16 mouse cellular contexts compared by ENCODE assay signal in the genomic region with DNA sequence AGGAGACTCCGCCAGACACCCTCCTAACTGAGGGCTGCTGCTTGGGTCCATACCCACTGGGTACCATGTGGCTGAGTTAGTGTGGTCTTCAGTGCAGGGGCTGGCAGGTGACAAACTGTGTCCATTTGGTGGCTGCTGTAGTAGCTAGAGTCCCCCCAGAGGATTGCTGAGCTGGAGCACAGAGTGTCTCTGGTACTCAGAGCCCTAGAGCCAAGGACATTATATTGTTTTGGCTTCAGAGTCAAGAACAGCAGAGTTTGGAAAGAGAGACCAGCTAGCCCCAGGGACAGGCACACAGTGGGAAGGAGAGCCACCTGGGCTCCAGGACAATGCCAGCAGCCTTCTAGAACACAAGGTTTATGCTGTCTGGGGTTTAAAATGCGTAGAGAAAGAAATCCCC. TPM values are rescaled to one million over a fixed set of nuclear protein-coding genes. Genes with fewer than 3 reads are reported as not detected.
DNase-seq lines count a peak whose midpoint lies in the region; ATAC-seq and TF ChIP-seq lines count a peak whose summit lies in the region.
"Had no signal": no experiment of that assay in that cellular context is flagged by ENCODE, and none has a peak within 500 bp of the region (broad histone marks: within the 10 kb centered on the region; RNA-seq: fewer than 3 reads in every experiment).

No protein-coding gene starts in this region.

- TF ChIP-seq CTCF in midbrain, postnatal 0 days (IDR thresholded peaks at IDR 0.05) = no peak

- no peak for DNase-seq in hindbrain, embryonic 14.5 days (ENCODE audit: low spot score)
- no peak for DNase-seq in hindbrain, embryonic 11.5 days (ENCODE audit: low spot score)
- DNase-seq in cerebellum, adult 9-10 months = peak; percentile 72
- no peak for DNase-seq in midbrain, postnatal 0 days (ENCODE audit: low spot score)
- DNase-seq in lung, postnatal 36 days = no peak
- DNase-seq in lung, postnatal 10 days = no peak
- DNase-seq: adrenal gland, postnatal 25 days; gastrocnemius, postnatal 10 days; kidney, adult 2 months; kidney, postnatal 4 days; liver, postnatal 0 days had no signal

- peaks cover 44% of the 10 kb centered on the region for H3K4me1 ChIP-seq in hindbrain, embryonic 14.5 days (replicated peaks; ENCODE audit: control insufficient read depth, insufficient read depth, low read length)
- H3K4me1 ChIP-seq in hindbrain, embryonic 11.5 days (replicated peaks; ENCODE audit: control insufficient read depth, insufficient read depth, low read length) = peaks cover 12% of the 10 kb centered on the region
- H3K4me1 ChIP-seq in forebrain, embryonic 12.5 days = peaks cover 64% of the 10 kb centered on the region
- peaks cover 22% of the 10 kb centered on the region for H3K4me1 ChIP-seq in midbrain, postnatal 0 days (ENCODE audit: insufficient read depth, low read length)

- H3K9me3 ChIP-seq in hindbrain, embryonic 14.5 days (ENCODE audit: control insufficient read depth, low read length) = no peaks in the 10 kb centered on the region
- H3K9me3 ChIP-seq in hindbrain, embryonic 11.5 days (ENCODE audit: control insufficient read depth, low read length) = no peaks in the 10 kb centered on the region
- no peaks in the 10 kb centered on the region for H3K9me3 ChIP-seq in forebrain, embryonic 12.5 days
- no peaks in the 10 kb centered on the region for H3K9me3 ChIP-seq in midbrain, postnatal 0 days (ENCODE audit: low read length)
- H3K9me3 ChIP-seq: embryonic facial prominence, embryonic 12.5 days; hindbrain, embryonic 15.5 days had no signal

- peak overlapping the region; percentile 51; the same call in 1 of the 2 replicates for H3K27ac ChIP-seq in hindbrain, embryonic 14.5 days
- no peak overlapping the region for H3K27ac ChIP-seq in hindbrain, embryonic 11.5 days (ENCODE audit: low read depth, low read length)
- H3K27ac ChIP-seq in forebrain, embryonic 12.5 days = peak overlapping the region; percentile 82
- peak overlapping the region; percentile 18; the same call in 1 of the 2 replicates for H3K27ac ChIP-seq in midbrain, postnatal 0 days (ENCODE audit: low read depth, low read length)
- H3K27ac ChIP-seq: embryonic facial prominence, embryonic 12.5 days had no signal

- WGBS in hindbrain, embryonic 14.5 days = 80% methylated on average over 2 of the region's 2 CpGs
- 67% methylated on average over 2 of the region's 2 CpGs for WGBS in hindbrain, embryonic 11.5 days
- WGBS in forebrain, embryonic 12.5 days = 82% methylated on average over 2 of the region's 2 CpGs
- 62% methylated on average over 2 of the region's 2 CpGs for WGBS in midbrain, postnatal 0 days

- ATAC-seq in hindbrain, embryonic 14.5 days (ENCODE audit: low FRiP score) = no peak
- ATAC-seq in hindbrain, embryonic 11.5 days (ENCODE audit: low FRiP score) = no peak
- no peak for ATAC-seq in forebrain, embryonic 12.5 days (ENCODE audit: low FRiP score)
- 0 out of 2 replicates have a peak, but pooled peaks have one; percentile 10 for ATAC-seq in midbrain, postnatal 0 days (ENCODE audit: low FRiP score)
- ATAC-seq: CD4-positive, CD25-positive, alpha-beta regulatory T cell, adult 4 months; liver, postnatal 0 days had no signal

- H3K4me2 ChIP-seq in hindbrain, embryonic 14.5 days (replicated peaks) = no peak overlapping the region
- H3K4me2 ChIP-seq in hindbrain, embryonic 11.5 days (replicated peaks; ENCODE audit: low read depth, low read length) = no peak overlapping the region
- H3K4me2 ChIP-seq in forebrain, embryonic 12.5 days = no peak overlapping the region
- H3K4me2 ChIP-seq in midbrain, postnatal 0 days (ENCODE audit: low read depth, low read length, poor library complexity, severe bottlenecking) = no peak overlapping the region
- H3K4me2 ChIP-seq: embryonic facial prominence, embryonic 12.5 days had no signal

- no peak overlapping the region for H3K4me3 ChIP-seq in hindbrain, embryonic 14.5 days (replicated peaks; ENCODE audit: low read length)
- H3K4me3 ChIP-seq in hindbrain, embryonic 11.5 days (ENCODE audit: low read depth, low read length) = no peak overlapping the region
- H3K4me3 ChIP-seq in forebrain, embryonic 12.5 days (replicated peaks) = no peak overlapping the region
- H3K4me3 ChIP-seq in midbrain, postnatal 0 days (ENCODE audit: low read depth, low read length) = no peak overlapping the region
- H3K4me3 ChIP-seq: embryonic facial prominence, embryonic 12.5 days; hindbrain, embryonic 15.5 days; left cerebral cortex, adult 2 months had no signal

- peaks cover 8% of the 10 kb centered on the region for H3K36me3 ChIP-seq in hindbrain, embryonic 14.5 days (replicated peaks; ENCODE audit: control insufficient read depth, insufficient read depth)
- H3K36me3 ChIP-seq in hindbrain, embryonic 11.5 days (ENCODE audit: control insufficient read depth, insufficient read depth, low read length) = no peaks in the 10 kb centered on the region
- 0 out of 2 replicates have a peak, but pooled peaks cover 6% of the 10 kb centered on the region for H3K36me3 ChIP-seq in forebrain, embryonic 12.5 days (replicated peaks)
- 0 out of 2 replicates have a peak, but pooled peaks cover 6% of the 10 kb centered on the region for H3K36me3 ChIP-seq in midbrain, postnatal 0 days (ENCODE audit: insufficient read depth, low read length)
- H3K36me3 ChIP-seq: hindbrain, embryonic 15.5 days had no signal

- no peak overlapping the region for H3K9ac ChIP-seq in hindbrain, embryonic 14.5 days
- H3K9ac ChIP-seq in hindbrain, embryonic 11.5 days (ENCODE audit: low read depth, low read length) = no peak overlapping the region
- H3K9ac ChIP-seq in forebrain, embryonic 12.5 days = 0 out of 2 replicates have a peak overlapping the region, but pooled peaks have one; percentile 17
- H3K9ac ChIP-seq in midbrain, postnatal 0 days (replicated peaks; ENCODE audit: low read length, poor library complexity, severe bottlenecking) = no peak overlapping the region
- H3K9ac ChIP-seq: embryonic facial prominence, embryonic 12.5 days; hindbrain, embryonic 15.5 days; liver, postnatal 0 days had no signal

- peaks cover 6% of the 10 kb centered on the region; the same call in 1 of the 2 replicates for H3K27me3 ChIP-seq in hindbrain, embryonic 14.5 days (ENCODE audit: control insufficient read depth, insufficient read depth, low read length)
- peaks cover 3% of the 10 kb centered on the region; the same call in 1 of the 2 replicates for H3K27me3 ChIP-seq in hindbrain, embryonic 11.5 days (ENCODE audit: control insufficient read depth, insufficient read depth, low read length)
- peaks cover 10% of the 10 kb centered on the region; the same call in 1 of the 2 replicates for H3K27me3 ChIP-seq in forebrain, embryonic 12.5 days
- no peaks in the 10 kb centered on the region for H3K27me3 ChIP-seq in midbrain, postnatal 0 days (ENCODE audit: insufficient read depth, low read length)
- H3K27me3 ChIP-seq: embryonic facial prominence, embryonic 12.5 days had no signal

RNA-seq across cellular contexts. Expression of a gene that starts 22.4 kb away (rescaled TPM):
- 3.5 and 4.1 TPM in 2 replicates for polyA plus RNA-seq in hindbrain, embryonic 14.5 days (2014; fragmentation: Nextera tagmentation; extraction: Ambion mirVana)
- polyA plus RNA-seq in hindbrain, embryonic 11.5 days (2014; fragmentation: Nextera tagmentation; extraction: Ambion mirVana) = 0.54 and 2.1 TPM in 2 replicates
- polyA plus RNA-seq in forebrain, embryonic 12.5 days (2016; fragmentation: Nextera tagmentation; extraction: Ambion mirVana) = 2.7 and 3.0 TPM in 2 replicates
- total RNA-seq in midbrain, postnatal 0 days (2014; rRNA removed) = 1.2 and 1.8 TPM in 2 replicates
- 3.0 and 3.3 TPM in 2 replicates for polyA plus RNA-seq in midbrain, postnatal 0 days (2015; fragmentation: Nextera tagmentation; extraction: Ambion mirVana)
- total RNA-seq: adrenal gland, postnatal 25 days had no signal
